Mouse (Mus musculus) embryonic facial prominence, embryonic 10.5 days (tissue): ENCODE measurements around the gene Cpa1. TPM values are rescaled to one million over a fixed set of nuclear protein-coding genes. Genes with fewer than 3 reads are reported as not detected.

ENCODE experiments used
- DNase-seq: peaks from one replicate; pipeline ENCODE4 v3.0.0-alpha.2; 2017; ENCODE audit warnings: low spot score
- H3K27ac ChIP-seq: fragments of 300-500 bp; sonication (generic); replicated peaks from 2 replicates; pipeline ENCODE4 v1.5.1; 2016; ENCODE audit warnings: mild to moderate bottlenecking
- H3K27me3 ChIP-seq: fragments of 300-500 bp; sonication (generic); replicated peaks from 2 replicates; pipeline ENCODE4 v1.6.1; 2016; ENCODE audit warnings: low read depth, mild to moderate bottlenecking; ENCODE audit not compliant: poor library complexity, severe bottlenecking
- H3K36me3 ChIP-seq: fragments of 300-500 bp; sonication (generic); replicated peaks from 2 replicates; pipeline ENCODE4 v1.6.1; 2016; ENCODE audit warnings: mild to moderate bottlenecking, moderate library complexity
- H3K4me1 ChIP-seq: fragments of 300-500 bp; sonication (generic); 2 replicates; pipeline ENCODE4 v1.6.1; 2016
- H3K4me3 ChIP-seq: fragments of 300-500 bp; sonication (generic); 2 replicates; pipeline ENCODE4 v1.5.1; 2016; ENCODE audit warnings: mild to moderate bottlenecking, moderate library complexity
- H3K9me3 ChIP-seq: fragments of 300-500 bp; sonication (generic); 2 replicates; pipeline ENCODE4 v1.6.1; 2016; ENCODE audit warnings: mild to moderate bottlenecking
- WGBS: fragments of 180-500 bp; shearing (Covaris S2); methylation state at CpG from one replicate; pipeline ENCODE4 v1.1.7; 2016; 5-methylcytosine and 5-hydroxymethylcytosine counted together
- polyA plus RNA-seq: library from polyadenylated mRNA; unstranded; fragments of >200 nt; fragmentation: Nextera tagmentation; extraction: Ambion mirVana; gene quantifications from 2 replicates; pipeline ENCODE4 v1.2.1, GENCODE M21; 2016

Cpa1 gene
- polyA plus RNA-seq, result 0.26 and 0.34 TPM in 2 replicates

DNA sequence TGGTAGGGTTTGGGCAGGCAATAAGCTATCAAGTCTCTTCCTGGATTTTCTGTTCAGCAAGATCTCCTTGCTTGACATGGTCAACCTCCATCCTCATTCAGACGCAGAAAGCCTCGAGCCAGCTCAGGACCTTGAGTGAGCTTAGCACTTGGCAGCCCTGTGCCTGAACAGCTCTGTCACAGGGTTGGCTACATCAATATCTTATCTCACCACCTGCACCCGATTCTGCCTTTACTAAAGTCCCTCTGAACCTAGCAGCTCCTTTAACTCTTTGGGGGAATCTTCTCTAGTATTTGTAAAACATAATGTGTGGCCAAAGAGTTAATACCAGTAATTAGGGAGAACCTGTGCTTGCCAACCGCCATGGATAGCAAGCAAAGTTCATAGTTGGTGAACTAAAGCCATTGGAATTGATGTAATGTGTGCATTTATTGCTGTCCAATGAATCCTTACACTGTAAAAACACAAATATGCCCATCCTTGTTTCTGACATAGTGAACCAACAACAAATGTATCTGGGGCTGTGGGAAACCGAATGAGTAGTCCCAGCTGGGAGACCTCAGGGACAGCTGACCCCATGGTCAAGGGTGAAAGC is at the start of gene Cpa1:
Gene Cpa1 (plus strand): TSS at position 545 of the 595 bp plus-strand sequence.
- Histone ChIP-seq H3K27me3 (no peaks in the 10 kb centered on the region), H3K4me3 (no peak within 1 kb of the TSS), H3K9me3 (peaks cover 10% of the 10 kb centered on the region; the same call in 1 of the 2 replicates), H3K36me3 (no peaks in the 10 kb centered on the region), H3K27ac (peak within 1 kb of the TSS; percentile 58), H3K4me1 (peaks cover 37% of the 10 kb centered on the region)
- DNase-seq, result no peak
- 93% methylated on average over 5 of the region's 5 CpGs for WGBS

DNA sequence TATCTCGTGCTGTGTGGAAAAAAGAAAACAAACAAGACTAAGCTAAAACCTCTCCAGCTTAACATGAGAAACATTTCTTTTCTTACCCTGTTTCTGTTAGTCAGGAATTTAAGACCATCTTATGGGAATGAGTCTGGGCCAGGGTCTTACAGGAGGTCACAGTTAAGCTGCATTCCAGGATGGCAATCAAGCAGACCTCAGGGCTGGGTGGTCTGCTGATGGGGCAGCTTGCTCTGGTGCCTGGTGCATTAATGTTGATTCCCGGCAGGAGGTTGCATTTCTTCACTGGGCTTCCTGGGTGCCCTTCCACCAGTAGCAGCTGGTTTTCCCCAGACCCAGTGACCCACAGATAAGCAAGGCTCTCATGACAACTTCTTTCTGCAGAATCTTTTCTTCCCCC is 49.2 kb upstream of the Cpa1 start:
- no peaks in the 10 kb centered on the region for H3K27me3 ChIP-seq
- WGBS, result 42% methylated on average over 2 of the region's 2 CpGs
- no peaks in the 10 kb centered on the region for H3K36me3 ChIP-seq
- peak overlapping the region; percentile 64 for H3K27ac ChIP-seq
- no peaks in the 10 kb centered on the region for H3K9me3 ChIP-seq
- peaks cover 22% of the 10 kb centered on the region for H3K4me1 ChIP-seq
- no peak for DNase-seq
- H3K4me3 ChIP-seq, result no peak overlapping the region

GRCm38 (mm10) chr6:30591851-30592404 is 47.1 kb upstream of the Cpa1 start:
- no peak for DNase-seq
- 53% methylated on average over 5 of the region's 5 CpGs for WGBS
- Histone ChIP-seq H3K27me3 (no peaks in the 10 kb centered on the region), H3K4me1 (peaks cover 22% of the 10 kb centered on the region), H3K27ac (peak overlapping the region; percentile 36; the same call in 1 of the 2 replicates), H3K36me3 (no peaks in the 10 kb centered on the region), H3K4me3 (no peak overlapping the region), H3K9me3 (no peaks in the 10 kb centered on the region)

- 0 out of 2 replicates have a peak overlapping the region, but pooled peaks have one; percentile 30 for H3K27ac ChIP-seq
- no peak for DNase-seq
- WGBS, result 85% methylated on average over 10 of the region's 10 CpGs
- H3K4me3 ChIP-seq, result no peak overlapping the region
- peaks cover 26% of the 10 kb centered on the region for H3K4me1 ChIP-seq
- no peaks in the 10 kb centered on the region for H3K9me3 ChIP-seq
- H3K36me3 ChIP-seq, result no peaks in the 10 kb centered on the region
- H3K27me3 ChIP-seq, result no peaks in the 10 kb centered on the region
These were observed 46.5 kb upstream of the Cpa1 start for GRCm38 (mm10) chr6:30592417-30592974.

DNA sequence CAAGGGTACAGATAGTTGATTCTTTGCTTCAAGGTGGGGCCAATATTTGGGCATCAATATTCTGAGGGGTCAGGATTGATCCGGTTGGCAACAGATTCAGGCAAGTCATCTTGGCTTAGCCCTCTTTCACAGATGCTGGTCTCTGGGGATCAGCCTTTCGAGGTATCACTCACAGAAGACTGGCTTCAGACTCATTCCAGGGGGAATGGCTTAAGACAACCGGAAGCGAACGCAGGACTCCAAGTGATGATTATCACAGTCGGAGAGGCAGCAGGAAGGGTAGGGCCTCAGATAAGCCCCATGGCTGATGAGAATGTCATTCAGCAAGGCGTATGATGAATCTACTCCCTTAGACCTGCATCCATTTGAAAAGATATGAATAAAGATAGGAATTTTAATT is 44.7 kb upstream of the Cpa1 start:
- no peak overlapping the region for H3K4me3 ChIP-seq
- H3K4me1 ChIP-seq, result peaks cover 35% of the 10 kb centered on the region
- no peak overlapping the region for H3K27ac ChIP-seq
- no peaks in the 10 kb centered on the region for H3K9me3 ChIP-seq
- no peaks in the 10 kb centered on the region for H3K36me3 ChIP-seq
- no peak for DNase-seq
- WGBS, result 81% methylated on average over 7 of the region's 7 CpGs
- H3K27me3 ChIP-seq, result no peaks in the 10 kb centered on the region

- Histone ChIP-seq H3K4me3 (no peak overlapping the region), H3K36me3 (no peaks in the 10 kb centered on the region), H3K27ac (peak overlapping the region; percentile 40), H3K27me3 (no peaks in the 10 kb centered on the region), H3K9me3 (no peaks in the 10 kb centered on the region), H3K4me1 (peaks cover 38% of the 10 kb centered on the region)
- no peak for DNase-seq
- WGBS, result 94% methylated on average over 8 of the region's 8 CpGs
These were observed 42.7 kb upstream of the Cpa1 start for GRCm38 (mm10) chr6:30596230-30596898.

DNA sequence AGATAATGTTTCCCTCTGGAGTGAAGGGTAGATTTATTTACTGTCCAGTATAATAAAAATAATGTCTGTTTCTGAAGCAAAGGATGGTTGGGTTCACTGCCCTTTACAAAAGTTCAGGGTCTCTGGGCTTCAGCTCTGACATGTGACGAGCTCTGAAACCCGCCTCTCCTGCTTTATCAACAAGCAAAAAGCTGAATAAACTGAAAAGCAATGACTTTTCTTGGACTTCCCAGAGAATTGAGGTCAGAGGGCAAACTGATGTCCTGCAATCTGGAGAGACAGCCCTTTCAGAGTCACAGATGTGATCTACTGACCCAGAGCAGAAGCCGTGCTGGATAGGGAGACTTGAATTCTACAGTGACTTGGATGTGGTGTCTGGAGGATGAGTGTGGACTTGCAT is 39.0 kb upstream of the Cpa1 start:
- Histone ChIP-seq H3K36me3 (no peaks in the 10 kb centered on the region), H3K9me3 (no peaks in the 10 kb centered on the region), H3K4me3 (no peak overlapping the region), H3K27me3 (no peaks in the 10 kb centered on the region), H3K27ac (peak overlapping the region; percentile 42; the same call in 1 of the 2 replicates), H3K4me1 (peaks cover 35% of the 10 kb centered on the region)
- WGBS, result 34% methylated on average over 3 of the region's 3 CpGs
- DNase-seq, result no peak

DNA sequence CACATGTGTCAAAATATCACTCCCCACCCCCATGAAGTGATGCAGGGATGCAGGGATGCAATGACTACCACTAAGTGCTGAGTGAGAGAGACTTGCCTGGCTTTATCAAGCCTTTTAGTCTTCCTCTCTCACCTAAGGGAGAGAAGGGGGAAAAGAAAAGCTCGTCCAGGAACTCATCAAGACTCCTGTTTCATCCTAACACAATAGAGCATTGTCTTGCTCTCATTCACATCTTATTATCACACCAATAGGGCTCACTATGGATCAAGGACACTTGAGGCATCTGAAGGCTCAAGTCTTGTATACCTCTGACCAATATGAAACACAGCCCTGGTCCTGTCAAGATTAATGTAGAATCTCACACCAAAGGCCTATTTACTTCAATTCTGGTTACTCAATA is 38.0 kb upstream of the Cpa1 start:
- Histone ChIP-seq H3K36me3 (no peaks in the 10 kb centered on the region), H3K9me3 (no peaks in the 10 kb centered on the region), H3K4me1 (peaks cover 42% of the 10 kb centered on the region), H3K27me3 (no peaks in the 10 kb centered on the region), H3K27ac (no peak overlapping the region), H3K4me3 (no peak overlapping the region)
- DNase-seq, result no peak
- 63% methylated on average over 1 of the region's 1 CpGs for WGBS

GRCm38 (mm10) chr6:30604342-30604867 is 34.6 kb upstream of the Cpa1 start:
- DNase-seq, result no peak
- Histone ChIP-seq H3K4me3 (no peak overlapping the region), H3K36me3 (no peaks in the 10 kb centered on the region), H3K27ac (peak overlapping the region; percentile 48; the same call in 1 of the 2 replicates), H3K4me1 (peaks cover 37% of the 10 kb centered on the region), H3K27me3 (no peaks in the 10 kb centered on the region), H3K9me3 (no peaks in the 10 kb centered on the region)
- 58% methylated on average over 7 of the region's 7 CpGs for WGBS

DNA sequence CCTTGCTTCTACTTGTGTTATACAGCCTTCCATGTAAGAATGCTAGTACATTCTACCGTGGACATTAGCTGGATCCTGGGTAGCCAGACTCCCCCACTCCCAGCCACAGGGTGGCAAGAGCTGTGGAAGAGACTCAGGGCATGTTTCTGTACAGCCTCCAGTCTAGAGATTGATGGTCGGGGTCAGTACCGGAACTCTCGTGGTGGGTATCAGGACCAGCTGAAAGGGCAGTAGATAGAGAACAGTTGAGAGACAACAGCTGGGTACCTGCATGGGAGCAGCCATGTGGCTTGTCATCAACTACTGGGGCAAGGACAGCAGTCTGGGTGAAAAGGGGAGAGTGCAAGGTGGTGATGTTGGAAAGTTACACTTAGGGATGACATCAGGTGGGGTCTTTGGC is 33.9 kb upstream of the Cpa1 start:
- H3K4me3 ChIP-seq, result no peak overlapping the region
- H3K36me3 ChIP-seq, result no peaks in the 10 kb centered on the region
- no peak for DNase-seq
- peak overlapping the region; percentile 76 for H3K27ac ChIP-seq
- no peaks in the 10 kb centered on the region for H3K9me3 ChIP-seq
- H3K27me3 ChIP-seq, result no peaks in the 10 kb centered on the region
- WGBS, result 91% methylated on average over 4 of the region's 4 CpGs
- H3K4me1 ChIP-seq, result peaks cover 30% of the 10 kb centered on the region

GRCm38 (mm10) chr6:30605672-30606071 is 33.3 kb upstream of the Cpa1 start:
- H3K4me3 ChIP-seq, result no peak overlapping the region
- peaks cover 28% of the 10 kb centered on the region for H3K4me1 ChIP-seq
- peak overlapping the region; percentile 76 for H3K27ac ChIP-seq
- no peak for DNase-seq
- H3K27me3 ChIP-seq, result no peaks in the 10 kb centered on the region
- WGBS, result 83% methylated on average over 5 of the region's 5 CpGs
- H3K9me3 ChIP-seq, result no peaks in the 10 kb centered on the region
- H3K36me3 ChIP-seq, result no peaks in the 10 kb centered on the region

GRCm38 (mm10) chr6:30610710-30611109 is 28.3 kb upstream of the Cpa1 start, which contains the start of gene Cpa5:
TSS of gene Cpa5 (plus strand) at chr6:30611010.
- Histone ChIP-seq H3K4me3 (no peak within 1 kb of the TSS), H3K4me1 (peaks cover 60% of the 10 kb centered on the region), H3K27ac (peak within 1 kb of the TSS; percentile 84), H3K9me3 (no peaks in the 10 kb centered on the region), H3K36me3 (no peaks in the 10 kb centered on the region), H3K27me3 (no peaks in the 10 kb centered on the region)
- DNase-seq, result no peak
- 89% methylated on average over 7 of the region's 7 CpGs for WGBS
